Mouse (Mus musculus) kidney, postnatal 0 days (tissue): ENCODE measurements at regions not wholly inside any gene's neighbourhood (a gene's known extent, or its start where the extent isn't known, plus 50 kb on each side); places are given as distances from the start of the nearest gene placed in this dataset.
A peak's percentile ranks its signal among the peaks of the same experiment; 100 is the strongest.

Experiments used
- ATAC-seq: fragments of 200-750 bp; cut with Nextera tagmentation; replicated peaks from 2 replicates; pipeline ENCODE4 v1.8.0; 2017; ENCODE audit warnings: low read depth, moderate number of reproducible peaks, moderate TSS enrichment, moderate library complexity; ENCODE audit not compliant: low FRiP score
- DNase-seq: peaks from one replicate; pipeline ENCODE4 v3.0.0-alpha.2; 2016; ENCODE audit warnings: low spot score
- H3K27ac ChIP-seq: fragments of 300-500 bp; sonication (generic); 2 replicates; pipeline ENCODE4 v1.5.1; 2014; ENCODE audit warnings: mild to moderate bottlenecking
- H3K27me3 ChIP-seq: fragments of 300-500 bp; sonication (generic); 2 replicates; pipeline ENCODE4 v1.6.1; 2014; ENCODE audit warnings: low read length, mixed read lengths; ENCODE audit not compliant: insufficient read depth
- H3K36me3 ChIP-seq: fragments of 300-500 bp; sonication (generic); 2 replicates; pipeline ENCODE4 v1.6.1; 2014; ENCODE audit warnings: low read length, mixed read lengths; ENCODE audit not compliant: insufficient read depth
- H3K4me1 ChIP-seq: fragments of 300-500 bp; sonication (generic); replicated peaks from 2 replicates; pipeline ENCODE4 v1.6.1; 2014; ENCODE audit warnings: antibody characterized with exemption, low read length, mixed read lengths; ENCODE audit not compliant: insufficient read depth
- H3K4me2 ChIP-seq: fragments of 300-500 bp; sonication (generic); 2 replicates; pipeline ENCODE4 v1.6.1; 2014; ENCODE audit warnings: mild to moderate bottlenecking, low read length, moderate library complexity, mixed read lengths
- H3K4me3 ChIP-seq: fragments of 300-500 bp; sonication (generic); replicated peaks from 2 replicates; pipeline ENCODE4 v1.5.1; 2014; ENCODE audit warnings: low read depth, low read length
- H3K9ac ChIP-seq: fragments of 300-500 bp; sonication (generic); 2 replicates; pipeline ENCODE4 v1.6.1; 2014; ENCODE audit warnings: low read depth, low read length
- H3K9me3 ChIP-seq: fragments of 300-500 bp; sonication (generic); replicated peaks from 2 replicates; pipeline ENCODE4 v1.6.1; 2016; ENCODE audit warnings: low read length, inconsistent platforms, mixed read lengths
- CTCF ChIP-seq: IDR thresholded peaks from 2 replicates; pipeline ENCODE4 v1.5.1; 2016; ENCODE audit warnings: antibody characterized with exemption, low read depth, mild to moderate bottlenecking, moderate library complexity
- WGBS: fragments of 180-500 bp; shearing (Covaris S2); extraction: QIAGEN DNeasy Blood & Tissue Kit; methylation state at CpG from one replicate; pipeline ENCODE4 v1.1.7; 2014; 5-methylcytosine and 5-hydroxymethylcytosine counted together

DNA sequence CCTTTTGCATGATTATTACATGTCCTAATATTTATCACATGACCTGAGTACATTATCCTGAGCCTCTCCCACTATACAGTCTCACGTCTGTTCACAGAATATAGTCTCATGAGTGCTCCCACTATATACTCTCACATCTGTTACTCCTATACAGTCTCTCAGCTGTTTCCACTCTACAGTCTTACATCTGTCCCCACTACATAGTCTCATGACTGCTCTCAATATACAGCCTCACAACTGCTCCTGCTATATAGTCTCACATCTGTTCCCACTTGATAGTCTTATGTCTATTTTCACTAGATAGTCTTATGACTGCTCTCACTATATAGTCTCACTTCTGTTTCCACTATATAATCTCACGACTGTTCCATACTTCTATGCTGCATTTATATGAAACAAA is 1195.5 kb upstream of the Adgrl2 start:
- no peaks in the 10 kb centered on the region for H3K27me3 ChIP-seq
- H3K9ac ChIP-seq = no peak overlapping the region
- H3K4me2 ChIP-seq = no peak overlapping the region
- H3K9me3 ChIP-seq = no peaks in the 10 kb centered on the region
- no peak overlapping the region for H3K27ac ChIP-seq
- H3K36me3 ChIP-seq = no peaks in the 10 kb centered on the region
- ATAC-seq (no peak), DNase-seq (no peak)
- no peak for TF ChIP-seq CTCF
- H3K4me3 ChIP-seq = no peak overlapping the region
- H3K4me1 ChIP-seq = no peaks in the 10 kb centered on the region
- 87% methylated on average over 2 of the region's 2 CpGs for WGBS

DNA sequence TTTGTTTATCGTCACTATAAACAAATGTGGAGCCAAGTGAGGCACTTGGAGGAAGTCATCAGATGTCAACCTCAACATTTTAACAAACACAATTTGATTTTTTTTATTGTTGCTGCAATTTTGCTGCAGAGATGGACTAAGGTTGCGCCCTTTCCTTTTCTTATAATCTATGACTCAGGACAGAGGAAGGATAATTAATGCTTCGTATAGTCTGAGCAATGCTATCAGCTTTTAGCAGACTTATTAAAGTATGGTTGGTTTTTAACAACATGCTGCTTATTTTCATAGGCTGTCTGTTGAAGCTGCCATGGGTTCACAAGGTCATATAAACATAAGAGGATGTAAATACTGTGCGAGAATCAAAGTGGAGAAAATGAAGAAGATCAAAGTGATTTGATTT is 1202.8 kb upstream of the Adgrl2 start:
- Histone ChIP-seq H3K4me3 (no peak overlapping the region), H3K9ac (no peak overlapping the region), H3K36me3 (no peaks in the 10 kb centered on the region), H3K4me1 (no peaks in the 10 kb centered on the region), H3K27me3 (no peaks in the 10 kb centered on the region), H3K9me3 (no peaks in the 10 kb centered on the region), H3K27ac (no peak overlapping the region), H3K4me2 (no peak overlapping the region)
- DNase-seq = peak; percentile 4
- WGBS = 69% methylated on average over 4 of the region's 4 CpGs
- TF ChIP-seq CTCF = no peak
- ATAC-seq = no peak

DNA sequence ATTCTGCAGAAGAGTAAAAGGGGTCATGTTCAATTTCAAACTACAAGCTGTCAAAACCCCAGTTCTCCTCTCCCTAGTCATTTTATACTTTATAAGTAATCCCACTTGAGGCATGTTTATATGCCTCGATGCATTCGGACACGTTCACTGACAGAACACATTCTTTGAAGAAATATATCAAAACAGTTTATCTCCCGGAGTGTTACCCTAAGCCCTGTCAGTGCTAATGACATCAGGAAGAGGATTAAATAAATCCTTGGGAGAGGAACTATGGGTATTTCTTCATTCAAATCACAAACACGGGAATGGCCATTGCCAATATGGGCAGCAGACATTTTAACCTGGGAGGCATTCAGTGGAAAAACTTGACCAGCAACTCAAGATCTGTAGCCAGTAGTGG is 1208.1 kb upstream of the Adgrl2 start:
- no peak for ATAC-seq
- no peak overlapping the region for H3K4me2 ChIP-seq

DNA sequence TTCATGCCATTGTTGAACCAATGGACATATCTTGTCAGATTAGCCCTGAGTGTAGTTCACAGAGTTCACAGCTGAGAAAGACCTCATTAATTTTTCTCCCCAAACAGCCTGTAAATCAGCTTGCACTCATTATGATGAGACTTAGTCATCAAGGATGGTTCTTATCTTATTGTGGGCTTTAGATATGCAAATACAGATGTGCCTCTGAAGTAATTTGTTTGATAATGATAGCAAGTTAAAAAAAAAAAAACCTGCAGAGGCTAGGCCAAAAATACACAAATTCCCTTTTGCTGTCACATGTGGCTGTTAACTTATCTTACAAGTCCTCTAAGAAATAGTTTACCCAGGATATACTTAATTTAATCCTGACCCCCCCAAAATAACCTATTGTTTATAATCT is 1215.5 kb upstream of the Adgrl2 start:
- Histone ChIP-seq H3K27ac (no peak overlapping the region), H3K4me2 (no peak overlapping the region), H3K27me3 (no peaks in the 10 kb centered on the region), H3K9me3 (no peaks in the 10 kb centered on the region), H3K36me3 (no peaks in the 10 kb centered on the region), H3K4me1 (no peaks in the 10 kb centered on the region), H3K4me3 (no peak overlapping the region), H3K9ac (no peak overlapping the region)
- DNase-seq (no peak), ATAC-seq (no peak)
- no peak for TF ChIP-seq CTCF

More for the DNA sequence above, 1208.1 kb upstream of the Adgrl2 start:
- H3K36me3 ChIP-seq = no peaks in the 10 kb centered on the region
- H3K9ac ChIP-seq = no peak overlapping the region
- no peak overlapping the region for H3K4me3 ChIP-seq
- no peaks in the 10 kb centered on the region for H3K4me1 ChIP-seq
- TF ChIP-seq CTCF = no peak
- H3K27me3 ChIP-seq = no peaks in the 10 kb centered on the region
- H3K9me3 ChIP-seq = no peaks in the 10 kb centered on the region
- no peak overlapping the region for H3K27ac ChIP-seq
- DNase-seq = no peak
- WGBS = 41% methylated on average over 5 of the region's 5 CpGs

DNA sequence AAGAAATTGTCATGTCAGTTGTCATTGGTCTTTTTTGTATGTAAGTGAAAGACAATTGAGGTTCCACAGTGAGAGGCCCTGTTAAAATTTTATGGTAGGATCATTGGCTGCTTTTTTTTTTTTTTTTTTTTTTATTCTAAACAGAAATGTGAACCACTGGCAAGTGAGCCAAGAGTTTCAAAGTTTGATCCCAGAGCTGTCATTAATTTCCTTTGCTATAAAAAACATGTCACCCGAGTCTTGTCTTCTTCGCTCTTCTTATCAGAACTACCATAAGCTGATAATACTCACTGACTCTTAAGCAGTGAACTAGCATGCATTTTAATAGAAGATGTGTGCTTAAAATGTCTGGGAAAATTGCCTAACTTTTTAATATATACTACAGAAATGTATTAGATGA is 1204.4 kb upstream of the Adgrl4 start:
- DNase-seq = no peak
- no peaks in the 10 kb centered on the region for H3K36me3 ChIP-seq
- TF ChIP-seq CTCF = no peak
- H3K4me1 ChIP-seq = no peaks in the 10 kb centered on the region
- no peak overlapping the region for H3K27ac ChIP-seq
- ATAC-seq = no peak
- H3K4me2 ChIP-seq = no peak overlapping the region
- no peaks in the 10 kb centered on the region for H3K9me3 ChIP-seq
- no peak overlapping the region for H3K9ac ChIP-seq
- no peaks in the 10 kb centered on the region for H3K27me3 ChIP-seq
- 77% methylated on average over 2 of the region's 2 CpGs for WGBS
- no peak overlapping the region for H3K4me3 ChIP-seq

DNA sequence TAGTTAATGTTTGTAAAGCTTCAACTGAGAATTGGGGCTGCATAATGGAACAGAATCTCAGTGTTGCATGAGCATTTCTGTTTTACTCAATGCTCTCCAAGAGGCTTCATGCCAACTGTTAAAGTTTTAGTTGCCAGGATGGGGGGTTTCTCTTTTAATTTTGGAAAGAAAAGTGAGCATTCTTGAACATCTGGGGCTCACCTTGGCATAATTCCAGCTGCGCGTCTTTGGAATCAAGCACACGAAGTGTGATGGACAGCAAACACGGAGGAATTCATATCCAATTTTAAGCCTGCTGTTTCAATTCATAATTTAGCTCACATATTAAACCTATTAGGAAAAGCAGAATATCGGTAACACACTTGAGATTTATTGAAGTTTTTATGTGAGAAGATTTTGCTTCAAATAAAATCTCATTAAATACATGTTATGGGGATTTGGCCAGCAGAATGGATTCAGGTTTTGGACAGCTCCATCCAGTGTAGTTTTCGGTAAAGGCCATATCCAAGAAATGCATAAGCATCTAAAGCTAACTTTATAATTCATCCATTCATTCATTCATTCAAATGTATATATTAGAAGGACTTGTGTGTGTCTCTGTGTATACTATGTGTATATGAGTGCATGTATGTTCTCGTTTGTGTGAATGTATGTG is 1200.6 kb upstream of the Adgrl4 start:
- ATAC-seq = no peak
- Histone ChIP-seq H3K27ac (no peak overlapping the region), H3K27me3 (no peaks in the 10 kb centered on the region), H3K4me3 (no peak overlapping the region), H3K9me3 (no peaks in the 10 kb centered on the region), H3K9ac (no peak overlapping the region), H3K4me1 (no peaks in the 10 kb centered on the region), H3K36me3 (no peaks in the 10 kb centered on the region), H3K4me2 (no peak overlapping the region)
- WGBS = 77% methylated on average over 7 of the region's 7 CpGs
- TF ChIP-seq CTCF = no peak
- DNase-seq = peak; percentile 6

DNA sequence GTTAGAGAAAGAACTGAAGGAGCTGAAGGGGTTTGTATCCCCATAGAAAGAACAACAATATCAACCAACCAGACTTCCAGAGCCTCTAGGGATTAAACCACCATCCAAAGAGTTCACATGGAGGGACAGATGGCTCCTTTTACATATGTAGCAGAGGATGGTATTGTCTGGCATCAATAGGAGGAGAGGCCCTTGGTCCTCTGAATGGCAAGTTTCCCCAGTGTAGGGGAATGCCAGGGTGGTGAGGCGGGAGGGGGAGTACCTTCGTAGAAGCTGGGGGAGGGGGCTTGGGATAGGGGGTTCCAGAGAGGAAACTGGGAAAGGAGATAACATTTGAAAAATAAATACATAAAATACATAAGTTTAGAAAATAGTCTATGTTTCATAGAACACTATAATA is 1162.6 kb upstream of the Adgrl4 start:
- DNase-seq (no peak), ATAC-seq (no peak)
- H3K9ac ChIP-seq = no peak overlapping the region
- no peak overlapping the region for H3K4me3 ChIP-seq
- H3K27me3 ChIP-seq = no peaks in the 10 kb centered on the region
- 93% methylated on average over 2 of the region's 2 CpGs for WGBS
- no peak for TF ChIP-seq CTCF
- H3K9me3 ChIP-seq = no peaks in the 10 kb centered on the region
- H3K4me1 ChIP-seq = no peaks in the 10 kb centered on the region
- no peaks in the 10 kb centered on the region for H3K36me3 ChIP-seq
- H3K4me2 ChIP-seq = no peak overlapping the region
- H3K27ac ChIP-seq = no peak overlapping the region
